Mouse (Mus musculus) left cerebral cortex, postnatal 14 days (tissue): Measurements from ENCODE around the gene Dhx9. TPM values are rescaled to one million over a fixed set of nuclear protein-coding genes. Genes with fewer than 3 reads are reported as not detected.
"Not testable (repeated sequence)": the region's sequence is repeated elsewhere in the genome, so short reads cannot be mapped to it uniquely, and the experiment has no call there.

Experiments used
- DNase-seq, 2 experiments: peaks; one replicate each; pipeline ENCODE4 v3.0.0; 2021 to 2022; ENCODE audit warnings: low spot score in 2 of 2, mixed read lengths in 1 of 2
- intact Hi-C: fragments of 180-260 bp; cut with DNase I; formaldehyde crosslinking; loops from one replicate; pipeline ENCODE4 v1.15.1; 2025
- total RNA-seq, 2 experiments: library from RNA; stranded (reverse); gene quantifications; 2 replicates each; pipeline ENCODE4 v1.2.3; 2021

Dhx9 gene
- total RNA-seq, 2 experiments from 2014 or later: 105 to 107 TPM

GRCm38 (mm10) chr1:153432329-153432728 lies 55.1 kb downstream of the Dhx9 start:
- DNase-seq: no peak
- intact Hi-C loops: no loop called here

- intact Hi-C loops: no loop called here
- DNase-seq: no peak
Observed at GRCm38 (mm10) chr1:153431701-153432100, 55.8 kb downstream of the Dhx9 start.

- DNase-seq: no peak
- intact Hi-C loops: no loop called here
Observed at GRCm38 (mm10) chr1:153431158-153431557, 56.3 kb downstream of the Dhx9 start.

- intact Hi-C loops: no loop called here
- DNase-seq: peak; percentile 78 to 80
Observed at GRCm38 (mm10) chr1:153424770-153425584, 62.5 kb downstream of the Dhx9 start, which contains the start of gene Shcbp1l. Shcbp1l (plus strand) TSS chr1:153425162.

- intact Hi-C loops: no loop called here
- DNase-seq: peak in 1 of 2 experiments; percentile 26
Observed at GRCm38 (mm10) chr1:153424271-153424670, 63.2 kb downstream of the Dhx9 start.

- intact Hi-C loops: not testable (repeated sequence)
- DNase-seq: peak in 1 of 2 experiments; percentile 27
Observed at GRCm38 (mm10) chr1:153417805-153418204, 69.7 kb downstream of the Dhx9 start.

GRCm38 (mm10) chr1:153416271-153416832 lies 71.1 kb downstream of the Dhx9 start:
- intact Hi-C loops, DNase-seq: not testable (repeated sequence)

GRCm38 (mm10) chr1:153415742-153416141 lies 71.7 kb downstream of the Dhx9 start:
- intact Hi-C loops, DNase-seq: not testable (repeated sequence)

- intact Hi-C loops: no loop called here
- DNase-seq: peak; percentile 47 to 72
Observed at GRCm38 (mm10) chr1:153414962-153415361, 72.5 kb downstream of the Dhx9 start.

GRCm38 (mm10) chr1:153414114-153414723 lies 73.2 kb downstream of the Dhx9 start:
- intact Hi-C loops: not testable (repeated sequence)
- DNase-seq: peak; percentile 77 to 90

- intact Hi-C loops: not testable (repeated sequence)
- DNase-seq: peak; percentile 41 to 58
Observed at GRCm38 (mm10) chr1:153413397-153414020, 74.0 kb downstream of the Dhx9 start.

- intact Hi-C loops, DNase-seq: not testable (repeated sequence)
Observed at GRCm38 (mm10) chr1:153412663-153413396, 74.6 kb downstream of the Dhx9 start.

- DNase-seq: no peak
- intact Hi-C loops: no loop called here
Observed at GRCm38 (mm10) chr1:153411723-153412122, 75.7 kb downstream of the Dhx9 start.

GRCm38 (mm10) chr1:153410915-153411314 lies 76.5 kb downstream of the Dhx9 start:
- DNase-seq, intact Hi-C loops: not testable (repeated sequence)

GRCm38 (mm10) chr1:153408296-153408695 lies 79.2 kb downstream of the Dhx9 start:
- DNase-seq, intact Hi-C loops: not testable (repeated sequence)

GRCm38 (mm10) chr1:153407641-153408040 lies 79.8 kb downstream of the Dhx9 start:
- DNase-seq, intact Hi-C loops: not testable (repeated sequence)
